Mouse (Mus musculus) MEL (cell line): ENCODE data around the gene Fam81a.

ENCODE experiments used
- BHLHE40 ChIP-seq: IDR thresholded peaks from 2 replicates; pipeline ENCODE4 v1.6.1; 2012; ENCODE audit warnings: low read depth, mild to moderate bottlenecking, inconsistent platforms, low read length, improper control_type of control experiment, borderline replicate concordance
- CHD1 ChIP-seq: IDR thresholded peaks from 2 replicates; pipeline ENCODE4 v1.6.1; 2012; ENCODE audit warnings: low read depth, mild to moderate bottlenecking, inconsistent platforms, low read length, improper control_type of control experiment
- CTCF ChIP-seq, 3 experiments: IDR thresholded peaks in 2 of 3; conservative IDR thresholded peaks in 1 of 3; 2 replicates each; pipeline ENCODE4 v1.5.1; 2011 to 2012; ENCODE audit warnings: low read length in 3 of 3, low read depth in 2 of 3, mild to moderate bottlenecking in 2 of 3, improper control_type of control experiment in 1 of 3, inconsistent platforms in 1 of 3, mixed read lengths in 1 of 3, moderate library complexity in 1 of 3; ENCODE audit not compliant: control insufficient read depth in 1 of 3, insufficient read depth in 1 of 3, poor library complexity in 1 of 3, severe bottlenecking in 1 of 3
- EP300 ChIP-seq, 2 experiments: IDR thresholded peaks; 2 replicates each; pipeline ENCODE4 v1.6.1; 2011; ENCODE audit warnings: improper control_type of control experiment in 2 of 2, low read length in 2 of 2, low read depth in 1 of 2, mild to moderate bottlenecking in 1 of 2
- GATA1 ChIP-seq: IDR thresholded peaks from 2 replicates; pipeline ENCODE4 v1.6.1; 2011; ENCODE audit warnings: low read depth, low read length, improper control_type of control experiment
- MAZ ChIP-seq: IDR thresholded peaks from 2 replicates; pipeline ENCODE4 v1.6.1; 2012; ENCODE audit warnings: low read depth, mild to moderate bottlenecking, inconsistent platforms, low read length, improper control_type of control experiment
- NRF1 ChIP-seq: IDR thresholded peaks from 2 replicates; pipeline ENCODE4 v1.6.1; 2014; ENCODE audit warnings: low read depth, mild to moderate bottlenecking, inconsistent platforms, low read length, improper control_type of control experiment, moderate library complexity; ENCODE audit not compliant: poor library complexity, insufficient read depth, severe bottlenecking
- POLR2A ChIP-seq, 2 experiments: IDR thresholded peaks; 2 replicates each; pipeline ENCODE4 v1.6.1; 2011 to 2012; ENCODE audit warnings: low read length in 2 of 2, mild to moderate bottlenecking in 2 of 2, control low read depth in 1 of 2, improper control_type of control experiment in 1 of 2, low read depth in 1 of 2, moderate library complexity in 1 of 2; ENCODE audit not compliant: control insufficient read depth in 1 of 2, insufficient read depth in 1 of 2, poor library complexity in 1 of 2
- POLR2AphosphoS2 ChIP-seq: IDR thresholded peaks from 2 replicates; pipeline ENCODE4 v1.6.1; 2011; ENCODE audit warnings: low read length, improper control_type of control experiment
- RCOR1 ChIP-seq: IDR thresholded peaks from 2 replicates; pipeline ENCODE4 v1.6.1; 2012; ENCODE audit warnings: low read depth, mild to moderate bottlenecking, inconsistent platforms, low read length, improper control_type of control experiment
- USF1 ChIP-seq: IDR thresholded peaks from 2 replicates; pipeline ENCODE4 v1.6.1; 2014; ENCODE audit warnings: low read depth, mild to moderate bottlenecking, inconsistent platforms, low read length, improper control_type of control experiment, moderate library complexity

DNA sequence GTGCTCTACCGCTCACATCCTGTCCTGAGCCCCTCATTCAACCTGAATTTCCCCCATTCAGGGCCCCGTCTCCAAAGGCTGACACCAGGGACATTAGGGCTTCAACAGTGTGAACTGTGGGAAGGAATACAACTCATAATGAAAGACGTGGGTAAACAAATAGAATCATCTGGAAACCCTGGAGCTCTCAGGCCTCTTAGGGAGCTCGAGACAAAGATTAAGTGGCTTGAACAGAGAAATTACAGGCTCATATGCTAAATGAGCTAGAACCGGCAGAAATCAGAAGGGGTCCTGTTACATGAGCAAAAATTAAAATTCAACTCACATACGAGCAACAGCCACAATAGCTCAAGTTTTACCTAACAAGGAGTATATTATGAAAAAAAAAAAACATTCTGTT is 32.5 kb upstream of the Fam81a start:
- TF ChIP-seq CTCF (IDR thresholded peaks at IDR 0.05 in 2 of 3, conservative IDR thresholded peaks at IDR 0.05 in 1 of 3; ENCODE audit: control insufficient read depth in 1 of 3, insufficient read depth in 1 of 3, low read depth in 2 of 3, low read length in 3 of 3, poor library complexity in 1 of 3, severe bottlenecking in 1 of 3) (no peak), RCOR1 (no peak), EP300 (IDR thresholded peaks at IDR 0.05; ENCODE audit: low read depth in 1 of 2, low read length in 2 of 2) (no peak), POLR2AphosphoS2 (no peak), CHD1 (no peak), MAZ (no peak), USF1 (no peak), NRF1 (no peak), POLR2A (IDR thresholded peaks at IDR 0.05; ENCODE audit: control insufficient read depth in 1 of 2, insufficient read depth in 1 of 2, low read depth in 1 of 2, low read length in 2 of 2, poor library complexity in 1 of 2) (no peak), BHLHE40 (no peak), GATA1 (no peak)
